Mouse (Mus musculus) lung, postnatal 0 days (tissue): Measurements from ENCODE around the gene Slc9c1.

Source experiments
- CTCF ChIP-seq: IDR thresholded peaks from 2 replicates; pipeline ENCODE4 v1.5.1; 2016; ENCODE audit warnings: antibody characterized with exemption, mild to moderate bottlenecking
- EP300 ChIP-seq: IDR thresholded peaks from 2 replicates; pipeline ENCODE4 v1.6.1; 2016; ENCODE audit warnings: antibody characterized with exemption, mild to moderate bottlenecking, control low read depth

- TF ChIP-seq CTCF (no peak), EP300 (no peak)
Observed at GRCm38 (mm10) chr16:45544341-45544740, 9.2 kb downstream of the Slc9c1 start.
